Mouse (Mus musculus) Muller cell, postnatal 12 days (primary cell): ENCODE data around the gene Nacc2.
A peak's percentile ranks its signal among the peaks of the same experiment; 100 is the strongest.

Experiments used
- DNase-seq: peaks from one replicate; pipeline ENCODE4 v3.0.0-alpha.2; 2015; ENCODE audit errors: inconsistent ontology term

Gene Nacc2

DNA sequence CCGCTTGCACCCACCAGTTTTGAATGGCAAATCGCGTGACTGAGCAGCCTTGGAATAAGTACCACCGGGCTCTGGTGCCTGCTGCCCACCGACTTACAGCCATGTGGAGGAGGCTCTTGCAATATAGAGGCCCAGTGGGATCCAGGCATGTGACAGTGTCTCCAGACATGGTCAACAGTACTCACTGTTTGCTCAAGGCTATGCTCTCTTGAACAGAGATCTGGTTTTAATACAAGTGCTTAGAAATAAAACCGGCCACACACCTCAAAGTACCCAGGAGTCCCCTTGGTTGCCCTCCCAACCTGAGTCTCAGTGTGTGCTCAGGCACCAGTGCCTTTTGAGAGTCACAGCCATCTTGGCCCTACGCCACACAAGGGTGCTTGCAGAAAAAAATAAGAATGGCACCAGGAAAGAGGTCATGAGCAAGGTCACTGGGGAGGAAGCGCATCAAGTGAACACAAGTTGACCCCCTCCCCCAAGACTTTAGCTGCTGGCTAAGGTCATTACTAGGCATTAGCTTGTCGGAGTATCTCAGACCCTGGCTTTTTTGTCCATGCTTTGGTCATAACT, at the start of gene Nacc2:
TSS of gene Nacc2 (minus strand) at position 142 of the 570 bp plus-strand sequence.
- DNase-seq = peak; percentile 37

DNA sequence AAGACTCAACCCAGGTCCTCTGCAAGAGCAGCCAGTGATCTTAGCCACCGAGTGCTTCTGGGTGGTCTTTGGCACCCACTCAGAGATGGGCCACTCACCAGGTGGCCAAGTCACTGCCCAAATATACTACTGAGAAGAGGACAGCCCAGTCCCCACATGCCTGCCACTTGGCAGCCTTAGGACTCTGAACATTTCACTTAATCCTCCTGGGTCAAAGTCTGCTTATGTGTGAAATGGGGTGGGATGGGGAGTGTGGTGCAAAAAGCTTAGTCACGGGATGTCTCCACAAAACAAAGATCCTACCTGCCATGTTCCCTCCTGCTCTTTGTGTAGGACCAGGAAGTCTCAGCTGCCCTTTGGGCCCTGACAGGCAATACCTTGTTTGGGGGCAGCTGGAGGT, 49.1 kb upstream of the Nacc2 start:
- no peak for DNase-seq

DNA sequence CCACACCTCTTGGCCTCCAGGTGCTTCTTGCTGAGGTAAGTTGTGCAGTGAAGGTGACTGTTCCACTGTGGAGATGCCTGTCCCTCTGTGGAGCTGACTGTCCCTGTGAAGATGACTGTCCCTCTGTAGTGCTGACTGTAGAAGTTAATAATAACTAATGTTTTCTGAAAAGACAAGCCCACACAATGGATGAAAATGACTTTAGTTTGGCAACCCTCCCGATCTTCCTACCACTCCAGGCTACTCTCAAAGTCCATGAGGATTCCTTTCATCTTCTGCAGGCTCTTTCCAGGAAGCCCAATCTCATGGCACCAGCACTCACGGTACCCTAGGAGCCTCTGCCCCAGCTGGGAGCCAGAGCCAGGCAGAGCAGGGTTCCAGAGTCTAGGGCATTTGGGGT, 47.4 kb upstream of the Nacc2 start:
- no peak for DNase-seq

DNA sequence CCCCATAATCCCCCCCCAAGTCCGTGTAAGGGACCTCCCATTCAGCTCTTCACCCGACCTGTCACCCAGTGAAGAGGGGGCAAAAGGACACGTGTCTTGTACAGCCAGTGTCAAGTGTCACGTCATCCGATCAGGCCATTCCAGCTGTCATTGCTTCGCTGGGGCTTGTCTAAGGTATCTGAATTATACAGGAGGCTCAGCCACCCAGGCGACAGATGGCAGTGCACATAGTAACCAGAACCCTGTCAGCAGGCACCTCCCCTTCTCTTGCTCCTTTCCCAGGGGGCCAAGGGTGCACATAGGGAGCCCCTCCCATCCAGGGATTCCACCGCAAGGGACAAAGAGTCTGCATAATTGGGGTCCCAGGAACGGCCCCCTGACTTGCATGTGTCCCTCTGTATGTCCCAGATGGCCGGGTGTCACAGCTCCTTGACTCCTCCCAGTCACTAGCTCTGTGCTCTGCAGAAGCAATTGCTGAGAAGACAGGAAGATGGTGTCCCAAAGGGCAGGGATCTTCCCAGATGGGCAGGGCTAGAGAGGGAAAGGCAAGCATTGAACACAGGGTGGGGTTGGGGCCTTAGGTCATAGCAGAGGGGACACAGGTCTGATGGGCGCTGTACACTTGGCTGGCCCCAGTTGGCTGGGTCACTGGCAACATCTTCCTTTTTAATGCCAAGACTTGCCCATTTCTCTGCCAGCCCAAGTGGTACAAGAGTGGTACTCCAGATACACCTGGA, 46.0 kb upstream of the Nacc2 start:
- no peak for DNase-seq

DNA sequence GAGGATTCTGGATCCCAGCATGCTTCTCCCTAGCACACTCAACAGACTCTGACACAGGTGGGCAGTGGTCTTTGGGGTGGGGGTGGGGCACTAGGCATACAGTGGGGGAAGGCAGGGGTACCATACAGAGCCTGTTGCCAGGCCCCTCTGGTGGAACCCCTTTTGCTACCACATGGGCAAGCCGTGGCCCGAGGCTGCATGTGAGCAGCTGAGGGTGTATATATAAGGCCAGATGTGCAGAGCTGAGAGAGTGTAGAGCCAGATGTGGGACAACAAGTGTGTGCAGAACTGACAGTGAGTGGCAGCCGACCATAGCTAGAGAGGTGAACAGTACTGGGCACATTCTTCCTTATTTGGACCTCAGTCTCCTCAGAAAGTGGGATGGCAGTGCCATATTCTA, 43.9 kb upstream of the Nacc2 start:
- no peak for DNase-seq

DNA sequence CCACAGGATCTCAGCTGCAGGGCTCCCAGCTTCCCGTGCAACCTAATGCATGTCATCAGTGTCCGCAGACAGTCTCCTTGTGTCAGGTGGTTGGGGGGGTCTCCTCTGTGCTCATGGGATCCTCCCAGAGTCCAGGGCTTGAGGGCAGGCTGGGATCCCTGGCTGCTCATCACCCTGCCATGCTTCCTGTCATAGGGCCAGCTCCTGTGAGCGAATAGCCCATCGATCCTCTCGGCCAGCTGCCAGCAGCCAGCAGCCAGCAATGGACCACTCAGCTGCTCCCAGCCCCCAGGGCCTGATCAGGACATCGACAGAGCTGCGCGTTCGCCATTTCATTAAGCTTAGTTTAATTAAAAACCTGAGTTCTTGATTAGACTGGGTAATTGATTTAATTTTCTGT, 35.0 kb upstream of the Nacc2 start:
- DNase-seq = no peak

DNA sequence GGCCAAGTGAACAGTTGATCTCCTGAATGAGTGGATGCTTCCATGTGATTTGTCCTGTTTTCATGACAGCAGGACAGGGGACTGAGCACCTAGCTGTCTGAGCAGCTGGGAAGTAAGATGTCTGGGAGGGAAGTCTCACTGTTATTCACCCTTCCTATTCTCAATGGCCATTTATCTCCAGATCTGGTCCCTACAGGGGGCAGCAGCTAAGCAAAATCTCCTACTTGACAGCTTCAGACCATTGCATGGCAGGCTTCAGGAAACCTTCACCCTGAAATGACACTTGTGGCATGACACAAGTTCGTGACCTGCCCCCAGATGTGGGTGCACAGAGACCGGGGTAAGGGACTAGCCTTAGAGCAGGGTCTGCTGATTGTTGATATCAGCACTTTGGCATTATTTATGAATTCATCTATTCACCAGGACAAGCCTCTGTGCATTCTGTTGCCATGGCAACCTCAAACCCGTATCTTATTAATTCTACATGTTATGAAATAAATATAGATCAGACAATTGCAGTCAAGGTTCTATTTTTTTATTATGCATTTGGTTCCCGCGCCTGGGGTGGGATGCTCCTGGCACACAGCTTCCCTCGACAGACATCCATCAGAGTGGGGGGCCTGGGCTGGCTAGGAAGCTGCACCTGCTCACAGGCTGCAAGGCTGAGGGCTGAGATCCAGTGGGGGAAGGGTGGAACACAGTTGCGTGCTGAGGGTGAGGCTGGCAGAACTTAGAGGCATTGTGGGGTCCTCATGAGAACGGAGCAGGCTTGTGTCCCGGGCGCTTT, 33.4 kb upstream of the Nacc2 start:
- DNase-seq = no peak

DNA sequence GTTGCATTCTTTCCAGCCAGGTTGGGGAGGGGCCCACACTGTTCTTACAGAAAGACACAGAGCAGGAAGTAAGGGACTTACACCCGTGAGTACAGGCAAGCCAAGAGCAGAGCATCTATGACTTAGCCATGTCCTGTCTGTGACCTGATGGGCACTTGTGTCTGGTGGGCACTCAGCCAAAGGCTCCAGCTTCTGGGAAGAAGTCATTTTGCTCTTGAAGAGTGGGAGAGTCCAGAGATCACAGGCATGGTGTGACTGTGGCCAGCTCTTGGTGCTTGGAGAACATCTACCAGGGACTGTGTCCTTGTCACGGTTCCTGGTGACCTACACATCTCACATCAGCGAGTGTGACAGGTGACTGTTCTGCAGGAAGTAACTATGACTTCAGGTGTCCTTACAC, 32.7 kb upstream of the Nacc2 start:
- DNase-seq = no peak

DNA sequence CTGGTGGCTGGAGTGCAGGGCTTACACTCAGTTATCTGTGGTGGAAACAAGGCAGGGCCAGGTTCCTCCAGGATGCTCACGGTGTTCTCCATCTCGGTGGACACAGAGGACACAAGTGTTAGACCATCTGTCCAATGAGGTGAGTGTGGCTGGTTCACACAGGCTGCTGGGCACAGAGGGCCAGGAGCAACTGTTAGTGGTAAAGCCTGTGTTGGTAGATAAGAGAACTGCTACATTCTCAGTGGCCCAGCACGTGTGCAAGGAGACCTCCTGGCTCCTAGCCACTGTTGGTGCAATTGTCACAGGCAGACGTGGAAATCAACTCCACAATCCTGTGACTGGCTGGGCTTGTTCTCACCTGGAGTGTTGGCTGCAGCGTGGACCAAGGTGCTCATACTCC, 31.6 kb upstream of the Nacc2 start:
- DNase-seq = no peak

DNA sequence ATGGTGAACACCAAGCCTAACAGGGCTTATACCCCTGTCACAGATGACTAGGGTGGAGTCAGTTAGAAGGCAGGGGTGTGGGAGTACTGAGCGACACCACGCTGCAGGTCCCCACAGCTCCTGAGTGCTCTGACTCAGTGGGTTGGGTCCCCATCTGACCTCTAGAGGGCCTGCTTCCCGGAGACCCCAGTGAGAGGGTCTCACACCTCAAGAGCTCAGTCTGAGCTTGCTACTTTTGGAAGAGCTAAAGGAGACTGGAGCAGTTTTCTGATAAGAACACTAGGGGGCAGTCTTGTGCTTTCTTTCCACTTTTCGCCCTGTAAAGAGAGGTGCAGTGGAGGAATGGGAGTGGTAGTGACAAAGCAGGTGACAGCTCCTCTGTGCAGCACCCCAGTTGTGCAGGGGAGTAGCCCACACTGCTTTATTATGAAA, 30.9 kb upstream of the Nacc2 start:
- peak; percentile 50 for DNase-seq

DNA sequence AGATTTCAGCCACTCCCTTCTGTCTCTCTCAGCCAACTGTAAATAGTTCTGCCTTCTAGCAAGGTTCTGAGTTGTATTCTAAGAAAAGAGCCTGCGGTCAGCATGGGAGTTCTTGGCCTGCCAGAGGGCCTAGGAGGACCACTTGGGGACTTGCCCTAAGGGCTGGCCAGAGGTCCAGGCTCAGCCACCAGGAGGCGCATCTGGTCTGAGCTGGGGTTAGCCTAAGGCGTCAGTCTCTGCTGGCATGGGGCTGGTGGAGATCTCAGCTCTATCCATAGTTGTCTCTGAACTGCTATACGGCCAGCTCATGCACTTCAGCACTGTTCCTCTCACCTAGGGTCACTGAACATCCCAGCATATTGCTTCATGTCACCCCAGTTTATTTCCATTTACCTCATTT, 30.3 kb upstream of the Nacc2 start:
- DNase-seq = no peak

DNA sequence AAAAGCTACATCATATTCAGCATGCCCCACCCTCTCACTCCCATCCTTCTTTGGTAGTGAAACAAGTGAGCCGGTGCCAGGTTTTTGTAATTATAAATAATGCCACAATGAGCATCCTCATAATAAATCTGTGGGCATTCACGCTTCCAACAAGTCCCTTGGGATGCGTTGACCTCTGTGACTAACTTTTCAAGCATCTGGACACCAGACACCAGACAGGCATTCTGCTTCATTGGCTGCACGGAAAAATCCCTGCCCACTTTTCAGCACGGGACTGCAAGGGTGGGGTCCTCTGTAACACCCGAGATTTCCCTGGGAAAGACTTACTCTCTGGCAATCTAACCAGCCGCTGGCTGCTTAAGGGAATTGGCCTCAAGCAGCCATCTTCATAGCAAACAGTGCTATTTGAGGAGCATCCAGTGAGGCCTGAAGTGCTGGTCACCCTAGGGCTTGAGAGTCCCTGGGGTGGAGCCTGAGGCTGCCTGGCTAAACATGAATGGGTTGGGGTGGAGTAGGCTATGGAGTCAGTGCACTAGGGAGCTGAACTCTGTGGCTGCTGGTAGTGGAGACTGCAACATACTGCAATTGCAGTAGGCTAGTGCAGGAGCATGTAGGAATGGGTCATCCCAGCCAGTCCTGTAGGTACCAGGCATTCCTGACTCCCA, 24.8 kb upstream of the Nacc2 start:
- DNase-seq = peak; percentile 86

DNA sequence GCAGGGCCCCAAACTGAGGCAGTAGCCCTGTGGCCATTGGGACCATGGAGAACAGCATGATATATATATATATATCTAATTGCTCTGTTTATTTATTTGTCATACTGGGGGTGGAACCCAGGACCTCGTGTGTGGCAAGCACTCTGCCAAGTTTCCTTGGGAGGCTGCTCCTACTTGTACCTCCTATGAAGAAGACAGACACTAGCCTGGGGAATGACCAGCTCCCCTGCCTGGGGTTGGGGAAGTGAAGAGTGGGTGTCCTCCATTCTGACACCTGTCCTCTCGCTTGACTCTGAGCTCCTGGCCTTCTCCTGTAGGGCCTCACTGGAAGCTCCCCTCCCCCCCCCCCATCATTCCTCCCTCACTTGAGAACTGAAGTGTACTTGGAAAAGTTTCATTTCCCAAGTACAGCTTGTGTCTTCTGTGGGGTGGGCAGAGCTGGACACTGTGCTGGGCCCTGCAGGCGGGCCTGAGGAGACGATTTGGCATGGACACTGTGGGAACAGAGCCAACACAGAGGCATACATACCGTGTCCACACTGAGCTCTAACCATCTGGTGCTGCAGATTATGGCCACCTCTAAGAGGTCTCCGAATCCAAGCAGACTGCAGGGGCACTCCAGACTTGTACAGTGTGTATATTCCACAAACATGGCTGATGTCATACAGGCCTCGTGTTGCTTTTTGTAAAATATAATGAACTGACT, 23.5 kb upstream of the Nacc2 start:
- DNase-seq = no peak

DNA sequence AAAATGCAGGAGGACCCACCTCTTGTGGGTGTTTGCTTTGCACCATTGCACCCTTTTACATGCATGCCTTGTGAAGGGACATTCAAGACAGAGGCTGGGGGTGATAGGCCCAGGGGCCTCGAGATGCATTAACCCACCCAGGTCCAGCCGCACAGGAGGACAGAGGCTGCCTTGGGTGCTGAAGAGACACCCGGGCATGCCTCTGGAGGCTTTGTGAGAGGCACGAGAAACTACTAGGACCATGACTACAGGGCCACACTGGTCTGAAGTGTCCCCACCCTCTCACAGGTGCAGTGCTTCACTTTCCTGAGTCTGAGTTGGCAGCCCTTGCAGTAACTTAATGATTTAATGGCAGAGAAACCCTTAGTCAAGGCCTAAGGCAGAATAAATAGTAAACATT, 22.1 kb upstream of the Nacc2 start:
- no peak for DNase-seq

DNA sequence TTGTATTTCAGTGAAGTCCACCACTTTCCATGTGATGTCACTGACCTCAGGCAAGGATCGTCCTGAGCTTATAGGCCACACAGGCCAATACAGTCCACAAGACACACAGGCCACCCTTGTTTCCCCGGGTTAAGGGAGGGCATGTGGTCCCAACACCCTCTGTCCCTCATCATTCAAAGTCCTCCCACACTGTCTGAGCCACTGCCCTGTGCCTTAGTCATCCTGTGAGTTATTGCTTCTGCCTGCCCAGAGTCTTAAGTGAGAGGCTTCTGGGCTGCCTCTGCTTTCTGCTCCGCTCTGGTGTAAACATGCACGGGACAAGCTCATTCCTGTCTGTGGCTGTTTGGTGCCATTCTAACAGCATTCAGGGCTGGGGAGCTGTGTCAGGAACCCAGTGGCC, 21.3 kb upstream of the Nacc2 start:
- peak; percentile 48 for DNase-seq

DNA sequence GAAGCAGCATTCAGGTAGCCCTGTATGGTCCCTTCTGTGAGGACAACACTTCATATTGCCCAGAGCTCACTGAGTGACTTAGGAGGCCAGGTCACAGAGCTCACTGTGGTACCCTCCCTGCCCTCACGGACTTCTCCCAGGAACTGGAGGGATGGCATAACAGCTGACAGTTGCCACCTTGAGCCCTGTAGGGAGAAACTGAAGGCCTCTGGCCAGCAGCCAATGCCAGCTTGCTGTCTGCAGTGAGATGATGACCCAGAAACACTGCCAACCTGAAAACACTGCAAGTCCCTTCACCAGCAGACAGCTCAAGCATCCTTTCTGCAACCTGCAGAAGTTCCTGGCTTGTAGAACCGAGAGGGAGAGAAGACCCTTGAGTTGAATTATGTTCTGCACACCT, 20.5 kb upstream of the Nacc2 start:
- no peak for DNase-seq

DNA sequence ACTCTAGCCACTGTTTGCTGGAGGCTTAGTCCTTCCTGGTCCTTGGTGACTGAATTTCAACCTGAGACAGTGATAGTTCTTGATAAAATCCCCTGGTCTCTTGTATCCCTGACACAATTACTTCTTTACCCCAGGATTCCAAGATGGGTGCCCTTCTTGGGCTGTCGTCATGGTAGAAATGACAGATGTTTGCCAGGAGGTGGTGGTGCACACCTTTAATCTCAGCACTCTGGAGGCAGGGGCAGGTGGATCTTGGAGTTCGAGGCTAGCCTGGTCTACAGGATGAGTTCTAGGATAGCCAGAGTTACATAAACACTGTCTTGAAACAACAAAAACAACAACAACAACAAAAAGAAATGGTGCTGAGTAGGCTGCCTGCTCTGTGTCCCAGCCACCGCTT, 20.0 kb upstream of the Nacc2 start:
- DNase-seq = no peak

DNA sequence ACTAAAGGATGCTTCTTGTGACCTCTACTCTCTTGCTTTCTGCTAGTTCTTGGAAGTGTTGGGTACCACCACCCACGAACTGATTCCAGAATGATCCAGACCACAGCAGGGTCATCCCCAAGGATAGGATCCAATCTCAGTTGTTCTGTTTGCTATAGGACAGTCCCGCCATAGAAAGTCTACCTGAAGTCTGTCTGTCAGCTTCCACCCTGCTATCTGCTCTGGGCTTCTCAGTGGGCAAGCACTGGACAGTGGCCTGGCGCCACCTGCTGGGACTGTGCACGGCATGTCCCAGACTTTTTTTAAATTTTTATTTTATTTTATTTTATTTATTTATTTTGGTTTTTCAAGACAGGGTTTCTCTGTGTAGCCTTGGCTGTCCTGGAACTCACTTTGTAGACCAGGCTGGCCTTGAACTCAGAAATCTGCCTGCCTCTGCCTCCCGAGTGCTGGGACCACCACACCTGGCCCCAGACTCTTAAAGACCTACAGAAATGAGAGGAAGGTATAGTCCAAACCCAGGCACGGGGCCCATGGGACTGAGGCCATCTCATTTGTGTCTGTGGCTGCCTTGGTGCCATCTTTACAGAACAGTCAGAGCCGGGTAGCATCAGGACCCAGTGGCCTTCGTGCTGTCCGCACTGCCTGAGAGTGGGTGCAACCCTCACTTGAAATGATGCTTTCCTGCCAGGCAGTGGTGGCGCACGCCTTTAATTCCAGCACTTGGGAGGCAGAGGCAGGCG, 19.0 kb upstream of the Nacc2 start:
- no peak for DNase-seq

DNA sequence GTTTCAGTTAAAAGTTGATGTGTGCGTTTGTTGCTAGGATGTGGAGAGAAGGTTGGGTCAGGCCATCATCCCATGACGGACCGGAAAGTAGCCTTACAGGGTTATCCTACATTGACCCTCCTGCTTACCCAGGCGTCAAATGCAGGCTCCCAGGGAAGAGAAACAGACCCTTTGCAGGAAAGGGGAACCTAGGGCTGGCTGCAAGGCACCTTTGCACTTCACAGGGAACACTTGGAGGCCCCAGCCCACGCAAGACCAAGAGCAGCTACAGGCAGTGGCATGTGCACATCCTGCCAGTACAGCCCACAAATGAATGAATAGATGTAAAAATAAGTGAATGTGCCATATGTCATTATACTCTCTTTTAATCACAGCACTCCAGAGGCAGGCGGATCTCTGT, 17.9 kb upstream of the Nacc2 start:
- no peak for DNase-seq

DNA sequence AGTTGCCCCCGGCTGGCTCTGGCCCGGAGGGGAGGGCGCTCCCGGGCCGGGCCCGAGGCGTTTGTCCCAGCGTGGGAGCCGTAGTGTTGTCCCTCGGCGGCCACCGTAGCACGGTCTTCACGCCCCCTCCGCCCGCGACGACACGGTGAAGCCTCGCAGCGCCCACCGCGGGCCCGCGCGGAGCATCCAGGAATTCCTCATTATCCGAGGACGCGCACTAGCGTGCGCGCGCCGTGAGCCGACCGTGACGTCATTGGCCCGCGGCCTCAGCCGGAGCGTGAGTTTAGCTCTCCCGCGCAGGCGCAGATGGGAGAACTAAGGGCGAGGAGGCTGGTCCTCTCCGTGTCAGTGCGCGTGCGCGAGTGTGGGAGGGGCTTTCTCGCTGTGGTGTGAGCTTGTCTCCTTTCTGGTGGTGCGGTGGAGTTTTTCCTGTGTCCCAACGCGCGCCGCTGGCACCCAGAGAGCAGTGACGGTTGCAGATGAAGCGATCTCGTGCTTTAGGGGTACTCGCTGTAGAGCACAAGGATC, 17.3 kb upstream of the Nacc2 start:
- DNase-seq = peak; percentile 100
